Mouse (Mus musculus) forebrain, embryonic 14.5 days (tissue): ENCODE measurements at regions not wholly inside any gene's neighbourhood (a gene's known extent, or its start where the extent isn't known, plus 50 kb on each side); places are given as distances from the start of the nearest gene placed in this dataset.
"Not testable (repeated sequence)": the region's sequence is repeated elsewhere in the genome, so short reads cannot be mapped to it uniquely, and the experiment has no call there.

ENCODE experiments used
- ATAC-seq: fragments of 200-750 bp; cut with Nextera tagmentation; 2 replicates; pipeline ENCODE4 v1.8.0; 2017; ENCODE audit warnings: mild to moderate bottlenecking, moderate library complexity
- DNase-seq: peaks from one replicate; pipeline ENCODE4 v3.0.0-alpha.2; 2015; ENCODE audit warnings: low spot score
- H3K27ac ChIP-seq: fragments of 300-500 bp; sonication (generic); 2 replicates; pipeline ENCODE4 v1.5.1; 2014; ENCODE audit warnings: low read depth, mild to moderate bottlenecking, control low read depth, low read length, moderate library complexity
- H3K27me3 ChIP-seq: fragments of 300-500 bp; sonication (generic); replicated peaks from 2 replicates; pipeline ENCODE4 v1.6.1; 2014; ENCODE audit warnings: low read length, control low read depth, mixed read lengths; ENCODE audit not compliant: control insufficient read depth, insufficient read depth
- H3K36me3 ChIP-seq: fragments of 300-500 bp; sonication (generic); 2 replicates; pipeline ENCODE4 v1.6.1; 2014; ENCODE audit warnings: low read length, control low read depth; ENCODE audit not compliant: control insufficient read depth, insufficient read depth
- H3K4me1 ChIP-seq: fragments of 300-500 bp; sonication (generic); 2 replicates; pipeline ENCODE4 v1.6.1; 2014; ENCODE audit warnings: antibody characterized with exemption, low read length, control low read depth; ENCODE audit not compliant: control insufficient read depth, insufficient read depth
- H3K4me2 ChIP-seq: fragments of 300-500 bp; sonication (generic); 2 replicates; pipeline ENCODE4 v1.6.1; 2014; ENCODE audit warnings: mild to moderate bottlenecking, control low read depth, low read length
- H3K4me3 ChIP-seq: fragments of 300-500 bp; sonication (generic); 2 replicates; pipeline ENCODE4 v1.5.1; 2014; ENCODE audit warnings: low read depth, low read length, control low read depth
- H3K9ac ChIP-seq: fragments of 300-500 bp; sonication (generic); 2 replicates; pipeline ENCODE4 v1.6.1; 2014; ENCODE audit warnings: mild to moderate bottlenecking, low read length, control low read depth, moderate library complexity
- H3K9me3 ChIP-seq: fragments of 300-500 bp; sonication (generic); replicated peaks from 2 replicates; pipeline ENCODE4 v1.6.1; 2016; ENCODE audit warnings: low read length, control low read depth, mixed read lengths; ENCODE audit not compliant: control insufficient read depth
- WGBS: fragments of 180-500 bp; shearing (Covaris S2); extraction: QIAGEN DNeasy Blood & Tissue Kit; methylation state at CpG from one replicate; pipeline ENCODE4 v1.1.7; 2014; 5-methylcytosine and 5-hydroxymethylcytosine counted together

GRCm38 (mm10) chr13:97331072-97331471 is 90.2 kb downstream of the Enc1 start:
- DNase-seq (no peak), ATAC-seq (no peak)
- H3K9me3 ChIP-seq = no peaks in the 10 kb centered on the region
- H3K4me2 ChIP-seq = no peak overlapping the region
- H3K36me3 ChIP-seq = no peaks in the 10 kb centered on the region
- 90% methylated on average over 14 of the region's 14 CpGs for WGBS
- no peak overlapping the region for H3K27ac ChIP-seq
- no peak overlapping the region for H3K4me3 ChIP-seq
- 0 out of 2 replicates have a peak, but pooled peaks cover 3% of the 10 kb centered on the region for H3K4me1 ChIP-seq
- H3K9ac ChIP-seq = no peak overlapping the region
- H3K27me3 ChIP-seq = no peaks in the 10 kb centered on the region

- not testable (repeated sequence) for H3K9ac ChIP-seq
Measured at GRCm38 (mm10) chr13:97321307-97321706, 80.4 kb downstream of the Enc1 start.

DNA sequence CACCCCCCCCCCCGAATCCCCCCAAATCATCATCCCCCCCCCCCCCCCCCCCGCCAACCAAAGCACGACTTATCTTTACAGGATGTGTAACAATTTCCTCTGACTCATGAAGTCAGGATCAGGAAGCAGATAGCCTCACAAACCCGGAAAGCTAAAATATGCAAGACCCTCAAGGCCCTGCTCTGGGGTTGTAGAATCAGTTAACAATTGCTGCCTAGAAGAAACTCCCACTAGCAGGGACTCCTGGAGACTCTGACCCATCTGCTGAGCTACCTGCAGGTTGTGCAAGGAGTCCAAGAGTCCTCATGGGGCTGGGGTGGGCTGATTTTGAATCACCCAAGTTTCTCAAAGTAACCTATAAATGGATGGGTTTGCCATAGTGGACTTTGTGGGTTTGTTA is 79.9 kb downstream of the Enc1 start:
- no peak overlapping the region for H3K9ac ChIP-seq
- ATAC-seq (no peak), DNase-seq (no peak)
- no peak overlapping the region for H3K4me3 ChIP-seq
- no peak overlapping the region for H3K4me2 ChIP-seq
- 21% methylated on average over 4 of the region's 4 CpGs for WGBS
- no peaks in the 10 kb centered on the region for H3K9me3 ChIP-seq
- H3K27me3 ChIP-seq = no peaks in the 10 kb centered on the region
- no peaks in the 10 kb centered on the region for H3K36me3 ChIP-seq
- no peaks in the 10 kb centered on the region for H3K4me1 ChIP-seq
- no peak overlapping the region for H3K27ac ChIP-seq

More at GRCm38 (mm10) chr13:97321307-97321706, 80.4 kb downstream of the Enc1 start:
- not testable (repeated sequence) for H3K27me3 ChIP-seq, H3K36me3 ChIP-seq, H3K27ac ChIP-seq, DNase-seq, H3K4me1 ChIP-seq, H3K4me3 ChIP-seq, H3K4me2 ChIP-seq, H3K9me3 ChIP-seq, ATAC-seq
- WGBS = 90% methylated on average over 4 of the region's 4 CpGs

GRCm38 (mm10) chr13:97320298-97320697 is 79.4 kb downstream of the Enc1 start:
- no peaks in the 10 kb centered on the region for H3K4me1 ChIP-seq
- 95% methylated on average over 1 of the region's 1 CpGs for WGBS
- no peak for ATAC-seq
- H3K4me3 ChIP-seq = no peak overlapping the region
- H3K9me3 ChIP-seq = no peaks in the 10 kb centered on the region
- no peak overlapping the region for H3K9ac ChIP-seq
- no peak overlapping the region for H3K4me2 ChIP-seq
- H3K27ac ChIP-seq = no peak overlapping the region
- H3K27me3 ChIP-seq = no peaks in the 10 kb centered on the region
- no peaks in the 10 kb centered on the region for H3K36me3 ChIP-seq
- no peak for DNase-seq

- no peaks in the 10 kb centered on the region for H3K36me3 ChIP-seq
- peaks cover 5% of the 10 kb centered on the region; the same call in 1 of the 2 replicates for H3K4me1 ChIP-seq
- no peak overlapping the region for H3K27ac ChIP-seq
- no peaks in the 10 kb centered on the region for H3K9me3 ChIP-seq
- H3K4me3 ChIP-seq = no peak overlapping the region
- H3K4me2 ChIP-seq = no peak overlapping the region
- no peaks in the 10 kb centered on the region for H3K27me3 ChIP-seq
- H3K9ac ChIP-seq = no peak overlapping the region
- WGBS = 17% methylated on average over 3 of the region's 3 CpGs
- DNase-seq (peak; percentile 30), ATAC-seq (no peak)
Measured at GRCm38 (mm10) chr13:97317633-97318032, 76.7 kb downstream of the Enc1 start.

DNA sequence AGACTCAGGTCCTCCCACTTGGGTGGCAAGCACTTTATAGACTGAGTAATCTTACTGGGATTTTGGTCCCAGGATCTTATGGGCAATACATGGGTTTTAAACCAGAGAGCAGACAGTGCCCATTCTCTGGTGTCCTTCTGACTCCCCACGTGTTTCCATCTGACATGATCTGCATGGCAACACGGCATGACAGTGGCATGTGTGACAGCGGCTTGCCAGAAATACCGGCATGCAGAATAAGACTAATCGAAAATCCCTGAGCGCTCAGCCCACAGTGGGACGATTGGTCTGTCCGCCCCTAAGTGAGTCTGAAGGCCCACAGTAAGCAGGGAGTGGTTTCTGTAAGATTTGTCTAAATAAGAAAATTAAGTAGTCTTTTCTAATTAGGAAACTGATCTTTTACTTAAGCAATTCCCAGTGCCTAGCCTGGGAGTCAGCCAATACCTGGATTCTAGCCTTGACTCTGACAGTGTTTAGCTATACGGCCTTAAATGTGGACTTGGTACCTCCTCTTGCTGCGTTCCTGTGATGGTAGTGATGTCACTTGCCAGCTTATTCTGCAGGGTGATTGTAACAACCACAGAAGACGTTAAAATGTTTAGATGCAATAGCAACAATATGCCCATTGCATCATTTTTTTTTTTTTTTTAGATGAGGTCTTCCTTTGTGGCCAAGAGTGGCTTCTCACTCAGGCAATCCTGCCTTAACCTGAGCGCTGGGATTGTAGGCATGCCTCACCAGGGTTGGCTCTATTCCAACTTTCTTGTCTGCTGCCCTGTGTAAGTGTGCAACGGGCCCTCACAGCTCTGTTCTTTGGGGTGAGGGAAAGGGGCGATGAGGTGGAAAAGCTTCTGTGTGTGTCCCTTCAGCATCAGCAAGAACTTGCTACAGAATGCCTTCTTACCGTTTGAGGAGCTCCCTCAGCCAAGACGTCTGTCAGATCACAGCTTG is 71.8 kb downstream of the Enc1 start:
- Histone ChIP-seq H3K27me3 (no peaks in the 10 kb centered on the region), H3K9me3 (no peaks in the 10 kb centered on the region), H3K4me2 (no peak overlapping the region), H3K4me3 (no peak overlapping the region), H3K36me3 (no peaks in the 10 kb centered on the region), H3K9ac (no peak overlapping the region), H3K27ac (no peak overlapping the region), H3K4me1 (peaks cover 9% of the 10 kb centered on the region)
- 56% methylated on average over 16 of the region's 16 CpGs for WGBS
- peak; percentile 62 for DNase-seq
- 0 out of 2 replicates have a peak, but pooled peaks have one; percentile 42 for ATAC-seq

- no peak overlapping the region for H3K9ac ChIP-seq
- H3K4me2 ChIP-seq = no peak overlapping the region
- 4% methylated on average over 4 of the region's 4 CpGs for WGBS
Measured at GRCm38 (mm10) chr13:97311340-97311739, 70.4 kb downstream of the Enc1 start.

DNA sequence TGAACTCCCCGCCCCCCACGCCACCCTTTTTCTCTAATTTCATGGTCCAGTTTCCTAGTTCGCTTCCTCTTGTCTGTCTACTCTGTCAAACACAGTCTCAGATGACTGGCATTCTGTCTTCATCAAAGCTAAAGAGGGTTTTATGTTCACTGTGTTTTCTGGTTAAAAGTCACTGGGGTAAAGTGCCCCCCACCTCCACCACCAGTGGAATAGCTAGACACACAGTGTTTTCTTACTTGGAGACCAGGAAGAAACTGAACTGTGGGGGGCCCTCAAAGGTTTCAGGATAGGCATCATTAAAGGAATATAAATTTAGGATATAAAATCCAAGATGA is 69.9 kb downstream of the Enc1 start:
- H3K4me1 ChIP-seq = peaks cover 9% of the 10 kb centered on the region
- no peaks in the 10 kb centered on the region for H3K9me3 ChIP-seq
- no peaks in the 10 kb centered on the region for H3K27me3 ChIP-seq
- no peaks in the 10 kb centered on the region for H3K36me3 ChIP-seq
- no peak overlapping the region for H3K27ac ChIP-seq
- no peak overlapping the region for H3K4me3 ChIP-seq
- H3K4me2 ChIP-seq = no peak overlapping the region
- WGBS = 60% methylated on average over 3 of the region's 3 CpGs
- no peak for DNase-seq
- ATAC-seq = no peak
- H3K9ac ChIP-seq = no peak overlapping the region

More at GRCm38 (mm10) chr13:97311340-97311739, 70.4 kb downstream of the Enc1 start:
- H3K27ac ChIP-seq = no peak overlapping the region
- H3K4me1 ChIP-seq = peaks cover 9% of the 10 kb centered on the region
- H3K4me3 ChIP-seq = no peak overlapping the region
- H3K9me3 ChIP-seq = no peaks in the 10 kb centered on the region
- ATAC-seq (no peak), DNase-seq (peak; percentile 21)
- no peaks in the 10 kb centered on the region for H3K27me3 ChIP-seq
- H3K36me3 ChIP-seq = no peaks in the 10 kb centered on the region

- ATAC-seq = no peak
- Histone ChIP-seq H3K36me3 (no peaks in the 10 kb centered on the region), H3K4me2 (no peak overlapping the region), H3K4me3 (no peak overlapping the region), H3K27ac (no peak overlapping the region), H3K9me3 (no peaks in the 10 kb centered on the region), H3K27me3 (no peaks in the 10 kb centered on the region), H3K4me1 (peaks cover 9% of the 10 kb centered on the region), H3K9ac (no peak overlapping the region)
- WGBS = 51% methylated on average over 8 of the region's 8 CpGs
- no peak for DNase-seq
Measured at GRCm38 (mm10) chr13:97310186-97310854, 69.4 kb downstream of the Enc1 start.
